24 mouse cellular contexts compared by ENCODE assay signal in genomic region chr1:162723610-162724009, GRCm38 (mm10). TPM values are rescaled to one million over a fixed set of nuclear protein-coding genes. Genes with fewer than 3 reads are reported as not detected.
A peak's percentile ranks its signal among the peaks of the same experiment; 100 is the strongest.
DNase-seq lines count a peak whose midpoint lies in the region; ATAC-seq and TF ChIP-seq lines count a peak whose summit lies in the region.
"Had no signal": no experiment of that assay in that cellular context is flagged by ENCODE, and none has a peak within 500 bp of the region (broad histone marks: within the 10 kb centered on the region; RNA-seq: fewer than 3 reads in every experiment).

No protein-coding gene starts in this region.

- peaks cover 3% of the 10 kb centered on the region; the same call in 1 of the 2 replicates for H3K9me3 ChIP-seq in erythroblast, embryonic 14.5 days (ENCODE audit: control insufficient read depth, low read length)
- no peaks in the 10 kb centered on the region for H3K9me3 ChIP-seq in liver, embryonic 11.5 days (ENCODE audit: control insufficient read depth, low read length)
- no peaks in the 10 kb centered on the region for H3K9me3 ChIP-seq in liver, postnatal 0 days (ENCODE audit: low read length)
- H3K9me3 ChIP-seq in forebrain, embryonic 15.5 days, result no peaks in the 10 kb centered on the region
- H3K9me3 ChIP-seq: embryonic facial prominence, embryonic 10.5 days; forebrain, embryonic 12.5 days; heart, embryonic 10.5 days; limb, embryonic 12.5 days; megakaryocyte, embryonic 14.5 days had no signal

- peaks cover 27% of the 10 kb centered on the region for H3K4me1 ChIP-seq in erythroblast, embryonic 14.5 days (ENCODE audit: control insufficient read depth)
- H3K4me1 ChIP-seq in liver, embryonic 11.5 days (replicated peaks; ENCODE audit: control insufficient read depth, insufficient read depth, low read length), result peaks cover 5% of the 10 kb centered on the region; the same call in 1 of the 2 replicates
- H3K4me1 ChIP-seq in liver, postnatal 0 days (ENCODE audit: insufficient read depth), result peaks cover 6% of the 10 kb centered on the region; the same call in 1 of the 2 replicates
- no peaks in the 10 kb centered on the region for H3K4me1 ChIP-seq in forebrain, embryonic 15.5 days
- H3K4me1 ChIP-seq: embryonic facial prominence, embryonic 10.5 days; forebrain, embryonic 12.5 days; heart, embryonic 10.5 days; limb, embryonic 12.5 days had no signal

- H3K4me2 ChIP-seq in liver, embryonic 11.5 days, result no peak overlapping the region
- H3K4me2 ChIP-seq in liver, postnatal 0 days (ENCODE audit: low read depth, low read length), result no peak overlapping the region
- no peak overlapping the region for H3K4me2 ChIP-seq in forebrain, embryonic 15.5 days (replicated peaks)
- H3K4me2 ChIP-seq: forebrain, embryonic 12.5 days; limb, embryonic 12.5 days had no signal

- H3K27me3 ChIP-seq in erythroblast, embryonic 14.5 days (ENCODE audit: control insufficient read depth), result no peaks in the 10 kb centered on the region
- no peaks in the 10 kb centered on the region for H3K27me3 ChIP-seq in liver, embryonic 11.5 days (replicated peaks; ENCODE audit: control insufficient read depth, insufficient read depth, low read length)
- H3K27me3 ChIP-seq in liver, postnatal 0 days (ENCODE audit: insufficient read depth, low read length), result no peaks in the 10 kb centered on the region
- no peaks in the 10 kb centered on the region for H3K27me3 ChIP-seq in forebrain, embryonic 15.5 days
- H3K27me3 ChIP-seq: forebrain, embryonic 12.5 days; limb, embryonic 12.5 days; megakaryocyte, embryonic 14.5 days had no signal

- no peak for TF ChIP-seq EP300 in liver, postnatal 0 days (IDR thresholded peaks at IDR 0.05; ENCODE audit: low read depth)

- TF ChIP-seq CTCF in liver, postnatal 0 days (IDR thresholded peaks at IDR 0.05; ENCODE audit: low read depth), result no peak

- DNase-seq in c-Kit-negative CD71-positive TER-119-positive erythroid progenitor cells, embryonic 14.5 days (ENCODE audit: low read depth, low spot score), result peak; percentile 30
- no peak for DNase-seq in liver, embryonic 11.5 days (ENCODE audit: low spot score)
- no peak for DNase-seq in liver, postnatal 0 days
- no peak for DNase-seq in ovary, postnatal 10 days (ENCODE audit: low spot score)
- DNase-seq: adrenal gland, adult 2 months; cerebellum, postnatal 10 days; gastrocnemius, adult 2 months; kidney, adult 2 months; layer of hippocampus, adult 9-11 months; lung, adult 2 months; lung, postnatal 14 days; midbrain, embryonic 14.5 days; right cerebral cortex, postnatal 14 days; thymus, postnatal 25 days had no signal

- H3K36me3 ChIP-seq in erythroblast, embryonic 14.5 days (ENCODE audit: control insufficient read depth), result peaks cover 76% of the 10 kb centered on the region
- peaks cover 18% of the 10 kb centered on the region for H3K36me3 ChIP-seq in liver, embryonic 11.5 days (ENCODE audit: control insufficient read depth, insufficient read depth, low read length)
- peaks cover 39% of the 10 kb centered on the region for H3K36me3 ChIP-seq in liver, postnatal 0 days (replicated peaks; ENCODE audit: insufficient read depth, low read length)
- peaks cover 37% of the 10 kb centered on the region for H3K36me3 ChIP-seq in forebrain, embryonic 15.5 days

- peak; percentile 95 for ATAC-seq in liver, embryonic 11.5 days (replicated peaks; ENCODE audit: low FRiP score)
- peak; percentile 92 for ATAC-seq in liver, postnatal 0 days
- ATAC-seq in forebrain, embryonic 15.5 days (replicated peaks), result no peak
- no peak for ATAC-seq in cerebellum, adult (ENCODE audit: insufficient number of reproducible peaks, low FRiP score, low TSS enrichment)
- ATAC-seq: hindbrain, embryonic 16.5 days had no signal

- peak overlapping the region; percentile 22 for H3K4me3 ChIP-seq in erythroblast, embryonic 14.5 days (replicated peaks)
- no peak overlapping the region for H3K4me3 ChIP-seq in liver, embryonic 11.5 days (ENCODE audit: low read depth, low read length)
- no peak overlapping the region for H3K4me3 ChIP-seq in liver, postnatal 0 days (ENCODE audit: low read depth, low read length)
- no peak overlapping the region for H3K4me3 ChIP-seq in forebrain, embryonic 15.5 days
- H3K4me3 ChIP-seq: embryonic facial prominence, embryonic 10.5 days; forebrain, embryonic 12.5 days; gastrocnemius, adult 2 months; heart, embryonic 10.5 days; limb, embryonic 12.5 days; megakaryocyte, embryonic 14.5 days had no signal

- no peak overlapping the region for H3K9ac ChIP-seq in liver, embryonic 11.5 days (ENCODE audit: low read depth, low read length)
- H3K9ac ChIP-seq in liver, postnatal 0 days (replicated peaks), result no peak overlapping the region
- H3K9ac ChIP-seq in forebrain, embryonic 15.5 days (replicated peaks), result no peak overlapping the region
- H3K9ac ChIP-seq: forebrain, embryonic 12.5 days; limb, embryonic 12.5 days had no signal

- no peak overlapping the region for H3K27ac ChIP-seq in liver, embryonic 11.5 days (ENCODE audit: low read depth, low read length)
- no peak overlapping the region for H3K27ac ChIP-seq in liver, postnatal 0 days (ENCODE audit: low read depth)
- no peak overlapping the region for H3K27ac ChIP-seq in forebrain, embryonic 15.5 days (replicated peaks)
- H3K27ac ChIP-seq: embryonic facial prominence, embryonic 10.5 days; forebrain, embryonic 12.5 days; gastrocnemius, adult 2 months; heart, embryonic 10.5 days; kidney, postnatal 0 days; limb, embryonic 12.5 days had no signal

RNA-seq across cellular contexts. Expression of gene Prrc2c, which starts 16.7 kb away (rescaled TPM):
- polyA plus RNA-seq in erythroblast, embryonic 14.5 days (2012), result 0.41 and 0.66 TPM in 2 replicates
- 88.6 and 103 TPM in 2 replicates for polyA plus RNA-seq in liver, embryonic 11.5 days (2014; fragmentation: Nextera tagmentation; extraction: Ambion mirVana)
- polyA plus RNA-seq in liver, postnatal 0 days (2015; fragmentation: Nextera tagmentation; extraction: Ambion mirVana), result 29.1 and 37.3 TPM in 2 replicates
- polyA plus RNA-seq in forebrain, embryonic 15.5 days (2015; fragmentation: Nextera tagmentation; extraction: Ambion mirVana), result 135 and 141 TPM in 2 replicates

Comparison
In these comparisons a context has a peak if more than half of its experiments do, and no peak if none do; other contexts are left out.
1. ATAC-seq: peak in liver, embryonic 11.5 days (single experiment) and liver, postnatal 0 days (single experiment); none in forebrain, embryonic 15.5 days (single experiment) and cerebellum, adult (single experiment).
2. RNA of gene Prrc2c, which starts 16.7 kb away (polyA plus RNA-seq): 135 to 141 TPM in forebrain, embryonic 15.5 days, 88.6 to 103 TPM in liver, embryonic 11.5 days and 29.1 to 37.3 TPM in liver, postnatal 0 days; 0.41 to 0.66 TPM in erythroblast, embryonic 14.5 days; every median in the first group is over 10 times any median in the second.